Mouse (Mus musculus) heart, adult 18-20 months (tissue): ENCODE results near the gene Olfr957. TPM values are rescaled to one million over a fixed set of nuclear protein-coding genes. Genes with fewer than 3 reads are reported as not detected.

ENCODE experiments used
- DNase-seq, 2 experiments: peaks; one replicate each; pipeline ENCODE4 v3.0.0; 2021 to 2022; ENCODE audit warnings: mixed read lengths in 1 of 2
- long read RNA-seq, 2 experiments: library from polyadenylated mRNA; stranded (forward); transcript quantifications; one replicate each; pipeline ENCODE4 v2.0.0; 2021
- total RNA-seq, 2 experiments: library from RNA; stranded (reverse); gene quantifications; 2 replicates each; pipeline ENCODE4 v1.2.3; 2021

Olfr957 gene
- not detected for total RNA-seq
- long read RNA-seq, experiment 1, result 0 reads
- long read RNA-seq, experiment 2, result 0 reads

GRCm38 (mm10) chr9:39515531-39515930, at the start of gene Olfr957:
Gene Olfr957, minus strand, starts transcription at chr9:39515809.
- no peak for DNase-seq

DNA sequence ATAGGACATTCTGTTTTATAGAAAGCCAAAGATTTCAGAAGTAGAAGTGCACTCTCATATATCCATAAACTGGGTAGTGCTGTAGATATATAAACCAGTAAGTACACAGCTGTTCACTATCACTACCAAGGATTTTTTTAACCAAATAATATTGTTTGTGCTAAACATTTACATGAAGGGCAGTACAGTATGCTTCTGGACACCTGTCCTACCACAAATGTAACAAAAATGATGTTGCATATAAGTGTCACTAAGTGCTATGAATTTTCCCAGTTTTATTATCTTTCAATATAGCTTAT, 42.7 kb upstream of the Olfr957 start:
- DNase-seq, result no peak

DNA sequence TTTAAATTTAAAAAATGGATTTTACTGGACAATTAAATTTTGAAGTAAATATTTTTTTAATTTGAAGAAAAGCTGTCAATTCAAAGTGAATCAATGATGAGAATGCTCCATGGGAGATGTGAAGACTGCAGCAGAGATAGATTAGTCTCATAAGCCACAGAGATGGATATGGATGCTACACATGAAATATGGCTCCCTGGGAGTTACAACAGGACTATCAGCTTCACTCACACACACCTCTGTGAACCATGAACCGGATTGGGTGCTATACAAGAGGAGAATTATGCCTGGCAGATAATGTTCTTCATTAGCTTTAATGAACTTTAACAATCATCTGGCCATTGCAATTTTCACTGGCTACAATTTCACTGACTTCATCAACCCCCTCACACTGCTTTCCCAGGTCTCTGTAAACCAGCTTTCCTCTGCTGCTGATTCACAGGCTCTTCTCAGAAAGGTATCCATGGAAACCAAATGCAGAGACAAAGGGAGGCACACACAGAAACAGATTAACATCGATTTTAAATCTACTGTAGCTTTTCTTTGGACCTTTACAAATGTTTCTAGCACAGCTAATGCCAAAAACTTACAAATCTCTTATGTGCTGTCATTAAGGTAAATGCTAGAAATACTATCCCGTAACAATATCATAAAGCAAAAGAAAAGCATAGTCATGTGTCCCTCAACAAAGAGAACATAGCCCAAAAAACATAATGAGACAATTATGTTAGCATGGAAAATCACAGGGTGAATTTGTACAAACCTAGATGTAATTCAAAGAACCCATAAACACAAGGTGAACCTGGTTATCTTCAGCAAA, 42.1 kb upstream of the Olfr957 start:
- DNase-seq, result no peak

- DNase-seq, result no peak
Observed at GRCm38 (mm10) chr9:39553946-39554345, 38.3 kb upstream of the Olfr957 start, which contains the start of gene Olfr958. Gene Olfr958, minus strand, starts transcription at chr9:39554054.

DNA sequence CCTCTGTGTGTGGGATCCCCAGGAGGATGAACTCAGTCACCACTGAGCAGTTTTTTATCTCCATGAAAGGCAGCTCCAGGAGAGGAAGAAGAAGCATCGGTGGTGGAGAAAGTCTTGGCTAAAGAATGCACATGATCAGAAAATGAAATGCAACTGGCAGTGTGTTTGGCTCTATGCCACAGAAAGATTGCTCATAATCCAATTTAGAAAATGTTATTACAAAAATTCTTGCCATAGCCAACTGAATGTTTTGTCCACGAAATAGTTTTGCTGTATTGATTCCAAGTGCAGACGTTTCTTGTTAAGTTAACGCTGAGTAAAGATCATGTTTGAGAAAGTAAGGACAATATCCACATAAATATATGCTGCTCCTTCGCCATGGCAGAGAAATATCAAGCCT, 35.2 kb upstream of the Olfr957 start:
- DNase-seq, result no peak

- DNase-seq, result no peak
Observed at GRCm38 (mm10) chr9:39523616-39524285, 8.1 kb upstream of the Olfr957 start.

DNA sequence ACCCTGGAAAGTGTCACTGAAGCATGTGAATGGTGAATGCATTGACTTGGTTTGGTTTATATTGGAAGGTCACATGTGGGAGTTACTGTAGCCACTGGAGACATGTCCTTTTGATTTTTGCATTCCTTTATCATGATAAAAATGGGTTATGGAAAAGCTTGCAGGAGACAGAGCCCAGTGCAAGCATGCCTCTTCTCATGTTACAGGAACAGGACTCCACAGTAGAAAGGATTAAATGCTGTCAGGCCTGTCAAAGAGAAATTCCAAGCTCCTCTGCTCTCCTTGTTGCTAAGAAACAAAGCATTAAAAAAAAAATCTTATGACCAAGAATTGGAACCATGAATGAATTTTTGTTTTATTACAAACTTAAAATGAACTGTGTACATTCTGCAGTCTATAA, 3.0 kb upstream of the Olfr957 start:
- no peak for DNase-seq

GRCm38 (mm10) chr9:39509412-39509811, 6.2 kb downstream of the Olfr957 start:
- DNase-seq, result no peak

DNA sequence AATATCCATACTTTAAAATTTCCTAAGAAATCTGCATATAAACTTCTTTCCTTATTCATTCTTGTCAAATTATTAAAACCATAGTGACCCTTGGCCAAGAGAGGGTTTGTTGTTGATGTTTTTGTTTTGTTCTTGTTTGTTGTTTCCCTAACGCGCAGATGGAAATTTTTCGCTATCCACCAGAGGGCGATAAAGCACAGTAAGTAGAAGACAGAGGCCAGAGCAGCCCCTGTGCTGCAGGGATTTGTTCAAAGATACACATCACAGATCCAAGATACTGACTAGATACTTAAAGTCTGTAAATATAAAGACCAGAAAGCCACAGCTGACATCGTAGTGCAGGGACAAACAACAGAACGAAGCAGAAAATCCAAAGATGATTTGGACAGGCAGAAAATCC, 6.6 kb downstream of the Olfr957 start:
- peak; percentile 2 to 55 for DNase-seq

DNA sequence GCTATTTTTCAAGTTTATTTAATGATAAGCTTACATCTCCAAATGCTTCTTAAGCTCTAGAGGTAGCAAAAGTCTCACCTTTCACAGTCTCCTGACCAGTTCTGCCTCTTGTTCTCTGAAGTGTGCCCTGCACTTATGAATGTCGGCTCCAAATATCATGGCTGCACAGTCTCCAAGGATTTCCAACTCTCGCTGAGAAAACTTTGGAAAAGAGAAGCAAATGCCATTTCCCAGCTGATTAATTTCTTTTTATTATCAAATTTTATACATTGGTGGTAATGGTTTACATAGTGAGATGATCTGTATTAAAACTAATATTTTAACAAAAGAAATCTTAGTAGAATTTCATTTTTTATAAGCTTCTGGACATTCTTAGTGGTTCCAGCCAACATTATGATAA, 21.7 kb downstream of the Olfr957 start, which contains the start of gene Olfr44:
Gene Olfr44, minus strand, starts transcription at position 101 of the 400 bp plus-strand sequence.
- DNase-seq, result no peak

GRCm38 (mm10) chr9:39471844-39472243, 43.8 kb downstream of the Olfr957 start, which contains the start of gene Olfr955:
Gene Olfr955, minus strand, starts transcription at chr9:39471944.
- DNase-seq, result no peak

Other genes starting within 250 kb of the Olfr957 start
- not detected for gene Olfr945, start 239.0 kb downstream of the Olfr957 start, total RNA-seq
- not detected for gene Olfr948, start 189.8 kb downstream of the Olfr957 start, total RNA-seq
- gene Olfr951, start 128.4 kb downstream of the Olfr957 start, total RNA-seq, result not detected
- not detected for gene Olfr952, start 88.7 kb downstream of the Olfr957 start, total RNA-seq
- not detected for gene Olfr954, start 59.1 kb downstream of the Olfr957 start, total RNA-seq
- not detected for gene Olfr955, start 43.9 kb downstream of the Olfr957 start, total RNA-seq
- not detected for gene Olfr44, start 21.8 kb downstream of the Olfr957 start, total RNA-seq
- not detected for gene Olfr958, start 38.2 kb upstream of the Olfr957 start, total RNA-seq
- not detected for gene Olfr959, start 59.8 kb upstream of the Olfr957 start, total RNA-seq
- under 1 TPM; 0.13 to 0.22 TPM for gene AW551984, start 88.6 kb upstream of the Olfr957 start, total RNA-seq
- gene Olfr148, start 94.8 kb upstream of the Olfr957 start, total RNA-seq, result not detected
- not detected for gene Olfr960, start 105.6 kb upstream of the Olfr957 start, total RNA-seq
- gene Olfr961, start 129.3 kb upstream of the Olfr957 start, total RNA-seq, result not detected
- gene Olfr963, start 151.4 kb upstream of the Olfr957 start, total RNA-seq, result not detected
- not detected for gene Olfr149, start 191.3 kb upstream of the Olfr957 start, total RNA-seq
- not detected for gene Olfr965, start 195.5 kb upstream of the Olfr957 start, total RNA-seq
- gene Olfr150, start 215.2 kb upstream of the Olfr957 start, total RNA-seq, result not detected
- not detected for gene Olfr967, start 230.4 kb upstream of the Olfr957 start, total RNA-seq